Mouse (Mus musculus) C2C12 (cell line): ENCODE results near the gene Tsnax. TPM values are rescaled to one million over a fixed set of nuclear protein-coding genes. Genes with fewer than 3 reads are reported as not detected.

Source experiments
- H3K27me3 ChIP-seq: one replicate; pipeline ENCODE4 v1.6.1; 2011; ENCODE audit not compliant: control insufficient read depth, insufficient read depth, insufficient read length
- H3K36me3 ChIP-seq: one replicate; pipeline ENCODE4 v1.6.1; 2011; ENCODE audit not compliant: control insufficient read depth, insufficient read depth
- H3K4me3 ChIP-seq: one replicate; pipeline ENCODE4 v1.5.1; 2011; ENCODE audit warnings: mild to moderate bottlenecking, control low read depth; ENCODE audit not compliant: poor library complexity, insufficient read depth, severe bottlenecking
- H3K79me2 ChIP-seq: one replicate; pipeline ENCODE4 v1.6.1; 2011; ENCODE audit not compliant: control insufficient read depth, insufficient read depth
- H3K79me3 ChIP-seq: one replicate; pipeline ENCODE4 v1.6.1; 2011; ENCODE audit warnings: low read depth, control low read depth
- H3ac ChIP-seq: one replicate; pipeline ENCODE3; 2011; ENCODE audit warnings: low read depth; ENCODE audit not compliant: control insufficient read depth, insufficient read length
- CEBPB ChIP-seq: IDR thresholded peaks from one replicate; pipeline ENCODE4 v1.6.1; 2011; ENCODE audit warnings: low read depth, mild to moderate bottlenecking, control low read depth, moderate library complexity
- CTCF ChIP-seq: IDR thresholded peaks from one replicate; pipeline ENCODE4 v1.5.1; 2011; ENCODE audit not compliant: control insufficient read depth, insufficient read depth, insufficient read length
- FOSL1 ChIP-seq: IDR thresholded peaks from one replicate; pipeline ENCODE4 v1.8.0; 2011; ENCODE audit warnings: mild to moderate bottlenecking, low read length; ENCODE audit not compliant: poor library complexity, insufficient read depth, severe bottlenecking
- MAX ChIP-seq: IDR thresholded peaks from one replicate; pipeline ENCODE4 v1.6.1; 2011; ENCODE audit warnings: mild to moderate bottlenecking, control low read depth
- MYOD1 ChIP-seq: IDR thresholded peaks from one replicate; pipeline ENCODE4 v1.6.1; 2011; ENCODE audit warnings: low read depth; ENCODE audit not compliant: control insufficient read depth, insufficient read length
- MYOG ChIP-seq: IDR thresholded peaks from one replicate; pipeline ENCODE4 v1.6.1; 2011; ENCODE audit not compliant: control insufficient read depth, insufficient read length; ENCODE audit errors: extremely low read depth
- USF1 ChIP-seq: IDR thresholded peaks from one replicate; pipeline ENCODE4 v1.6.1; 2011; ENCODE audit warnings: low read depth, mild to moderate bottlenecking, control low read depth, moderate library complexity
- polyA plus RNA-seq: library from polyadenylated mRNA; unstranded; fragments of >200 nt; fragmentation: generic; extraction: Trizol; gene quantifications from one replicate; pipeline ENCODE4 v1.2.1, GENCODE M21; 2012; ENCODE audit warnings: missing spikeins

The Tsnax gene
- polyA plus RNA-seq, 1 experiment = 50.9 TPM

DNA sequence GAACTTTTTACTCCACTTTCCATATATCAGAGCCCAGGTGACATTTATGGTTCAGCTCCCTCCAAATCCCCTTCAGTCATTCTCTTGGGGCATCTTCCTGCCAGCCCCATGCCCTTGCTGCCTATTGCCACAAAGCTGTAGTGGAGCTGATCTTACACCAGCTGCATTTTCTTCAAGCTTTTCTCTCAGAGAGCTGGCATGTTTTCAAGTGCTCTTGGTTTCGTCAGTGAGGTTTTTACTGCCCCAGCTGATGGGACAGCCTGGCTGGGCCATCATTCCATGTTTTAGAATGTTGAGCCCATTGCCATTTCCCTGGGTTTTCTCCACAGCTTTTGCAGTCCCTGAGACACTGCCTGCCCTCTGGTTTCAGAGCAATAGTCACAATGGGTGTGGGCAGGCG is 17.0 kb upstream of the Tsnax start:
- peaks cover 28% of the 10 kb centered on the region for H3K27me3 ChIP-seq
- H3K4me3 ChIP-seq = no peak overlapping the region
- no peaks in the 10 kb centered on the region for H3K79me2 ChIP-seq
- no peaks in the 10 kb centered on the region for H3K79me3 ChIP-seq
- no peaks in the 10 kb centered on the region for H3K36me3 ChIP-seq
- TF ChIP-seq MYOG = no peak
- TF ChIP-seq CTCF = no peak
- no peak overlapping the region for H3ac ChIP-seq

DNA sequence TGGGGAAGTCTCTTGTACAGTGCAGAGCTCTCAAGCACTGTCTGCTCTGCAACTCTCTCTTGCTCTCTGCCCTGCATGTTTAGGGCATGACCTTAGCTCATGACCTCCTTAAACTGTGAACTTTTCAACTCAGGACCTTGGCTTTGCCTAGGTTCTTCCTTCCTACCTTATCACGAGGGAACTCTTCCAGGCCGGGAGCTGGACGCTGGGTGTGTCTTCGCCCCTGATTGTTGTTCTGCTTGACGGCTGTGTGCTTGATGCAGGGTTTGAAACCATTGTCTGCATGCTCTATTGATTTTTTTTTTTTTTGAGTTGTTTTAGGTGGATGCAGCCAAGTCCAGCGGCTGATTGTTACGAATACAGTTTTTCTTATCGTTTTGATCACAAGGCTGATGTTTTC is 11.3 kb downstream of the Tsnax start:
- peaks cover under 1% of the 10 kb centered on the region for H3K79me2 ChIP-seq

GRCm38 (mm10) chr8:125027211-125027610 is 14.4 kb downstream of the Tsnax start:
- Histone ChIP-seq H3ac (no peak overlapping the region), H3K36me3 (peaks cover 72% of the 10 kb centered on the region), H3K79me2 (no peaks in the 10 kb centered on the region), H3K4me3 (no peak overlapping the region), H3K27me3 (no peaks in the 10 kb centered on the region), H3K79me3 (no peaks in the 10 kb centered on the region)
- TF ChIP-seq MAX = no peak
- TF ChIP-seq USF1 = no peak
- TF ChIP-seq MYOD1 = no peak
- TF ChIP-seq FOSL1 = no peak
- TF ChIP-seq MYOG = no peak
- no peak for TF ChIP-seq CTCF
- TF ChIP-seq CEBPB = no peak

More for the DNA sequence above, 11.3 kb downstream of the Tsnax start:
- Histone ChIP-seq H3ac (no peak overlapping the region), H3K4me3 (no peak overlapping the region), H3K27me3 (no peaks in the 10 kb centered on the region), H3K79me3 (no peaks in the 10 kb centered on the region), H3K36me3 (peaks cover 47% of the 10 kb centered on the region)
- TF ChIP-seq CTCF (no peak), MAX (no peak), FOSL1 (no peak), CEBPB (no peak), USF1 (no peak), MYOD1 (no peak), MYOG (no peak)

DNA sequence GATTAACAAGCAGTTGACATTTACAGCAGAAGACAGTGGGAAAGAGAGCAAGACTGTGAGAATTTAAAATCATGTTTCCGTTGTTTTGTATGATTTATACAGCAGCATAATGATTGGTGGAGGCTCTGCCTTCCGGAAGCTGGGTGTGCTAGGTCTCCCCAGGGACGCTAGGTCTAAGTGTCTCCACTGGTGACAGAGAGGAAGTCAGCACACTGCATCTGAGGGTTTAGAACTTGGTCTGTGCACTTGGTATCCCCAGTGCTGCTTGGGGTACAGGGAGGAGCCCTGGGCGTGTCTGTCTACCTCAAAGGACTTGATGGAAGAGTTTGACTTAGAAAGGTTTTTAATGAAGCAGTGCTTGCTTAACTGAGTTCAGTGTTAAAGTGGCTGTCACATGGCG is 16.0 kb downstream of the Tsnax start:
- Histone ChIP-seq H3K27me3 (no peaks in the 10 kb centered on the region), H3K4me3 (no peak overlapping the region), H3K79me3 (no peaks in the 10 kb centered on the region), H3ac (no peak overlapping the region), H3K36me3 (peaks cover 74% of the 10 kb centered on the region), H3K79me2 (no peaks in the 10 kb centered on the region)
- TF ChIP-seq MAX (no peak), CTCF (no peak), FOSL1 (no peak), MYOG (no peak), USF1 (no peak), CEBPB (no peak), MYOD1 (no peak)

- Histone ChIP-seq H3K36me3 (peaks cover 76% of the 10 kb centered on the region), H3ac (no peak overlapping the region), H3K79me3 (peaks cover 4% of the 10 kb centered on the region), H3K4me3 (no peak overlapping the region), H3K79me2 (no peaks in the 10 kb centered on the region), H3K27me3 (no peaks in the 10 kb centered on the region)
- TF ChIP-seq FOSL1 (no peak), USF1 (no peak), CTCF (no peak), MYOD1 (no peak), CEBPB (no peak), MAX (no peak), MYOG (no peak)
Observed at GRCm38 (mm10) chr8:125031276-125031675, 18.5 kb downstream of the Tsnax start.

- Histone ChIP-seq H3ac (no peak overlapping the region), H3K79me3 (peaks cover 4% of the 10 kb centered on the region), H3K36me3 (peaks cover 63% of the 10 kb centered on the region), H3K79me2 (no peaks in the 10 kb centered on the region), H3K27me3 (no peaks in the 10 kb centered on the region), H3K4me3 (no peak overlapping the region)
- TF ChIP-seq MAX (no peak), CTCF (peak; percentile 89), FOSL1 (no peak), USF1 (no peak), MYOG (no peak), CEBPB (no peak), MYOD1 (no peak)
Observed at GRCm38 (mm10) chr8:125034669-125035068, 21.9 kb downstream of the Tsnax start.
